Mouse (Mus musculus) cerebellum, adult 11 months (tissue): Measurements from ENCODE around the gene Tomt.

Source experiments
- DNase-seq: peaks from one replicate; pipeline ENCODE4 v3.0.0; 2022

Gene Tomt

GRCm38 (mm10) chr7:101900331-101901097, 5.6 kb downstream of the Tomt start:
- DNase-seq, result no peak

DNA sequence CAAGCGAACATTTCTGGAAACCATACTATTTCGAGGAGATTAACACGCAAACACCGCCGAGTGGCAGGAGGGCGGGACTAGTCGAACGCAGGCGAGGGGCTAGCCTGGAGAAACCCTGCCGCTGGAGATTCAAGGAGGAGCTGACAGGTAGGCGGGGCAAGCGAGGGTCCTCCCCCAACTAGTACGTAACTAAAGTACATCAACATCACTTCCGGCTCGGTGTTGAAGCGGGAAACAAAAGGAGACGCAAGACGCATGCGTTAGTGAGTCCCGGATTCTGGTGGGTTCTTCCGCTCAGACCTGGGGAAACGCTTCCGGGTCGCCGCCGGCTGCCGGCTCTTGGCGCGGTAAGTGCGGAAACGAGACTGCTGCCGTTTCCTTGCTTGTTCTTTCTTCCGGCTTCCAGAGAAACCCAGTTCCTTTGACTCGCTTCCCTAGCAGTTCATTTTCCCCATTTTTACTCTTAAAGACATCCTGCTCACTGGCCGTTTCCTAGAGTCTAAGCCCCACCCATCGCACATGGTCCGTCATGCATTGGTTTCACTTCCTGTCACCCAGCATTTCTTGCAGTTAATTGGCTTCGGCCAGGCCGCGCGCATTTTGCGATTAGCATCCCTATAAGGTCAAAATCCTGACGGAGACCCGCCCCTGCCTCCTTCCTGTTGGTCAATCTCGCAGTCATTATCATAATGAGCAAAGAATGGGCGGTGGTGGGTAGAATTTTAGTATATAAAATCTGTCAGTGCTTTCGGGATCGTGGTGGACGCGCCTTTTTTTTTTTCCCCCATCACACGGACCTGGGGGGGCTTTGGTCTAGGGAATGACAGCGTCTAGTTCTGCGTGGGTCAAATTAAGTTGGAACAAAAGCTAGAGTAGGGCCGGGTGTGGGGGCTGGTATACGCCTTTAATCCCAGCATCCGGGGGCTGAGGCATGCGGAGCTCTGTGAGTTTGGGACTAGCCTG, 9.8 kb downstream of the Tomt start:
- peak; percentile 96 for DNase-seq

DNA sequence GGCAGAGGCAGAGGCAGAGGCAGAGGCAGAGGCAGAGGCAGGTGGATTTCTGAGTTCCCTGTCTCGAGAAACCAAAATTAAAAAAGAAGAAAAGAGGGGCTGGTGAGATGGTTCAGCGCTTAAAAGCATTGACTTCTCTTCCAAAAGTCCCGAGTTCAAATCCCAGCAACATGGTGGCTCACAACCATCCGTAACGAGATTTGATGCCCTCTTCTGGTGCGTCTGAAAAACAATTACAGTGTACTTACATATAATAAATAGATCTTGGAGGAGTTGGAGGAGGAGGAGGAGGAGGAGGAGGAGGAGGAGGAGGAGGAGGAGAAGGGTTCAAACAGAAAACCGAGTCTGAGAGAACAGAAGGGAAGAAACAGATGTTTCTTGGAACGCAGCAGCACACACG, 10.5 kb downstream of the Tomt start:
- no peak for DNase-seq

DNA sequence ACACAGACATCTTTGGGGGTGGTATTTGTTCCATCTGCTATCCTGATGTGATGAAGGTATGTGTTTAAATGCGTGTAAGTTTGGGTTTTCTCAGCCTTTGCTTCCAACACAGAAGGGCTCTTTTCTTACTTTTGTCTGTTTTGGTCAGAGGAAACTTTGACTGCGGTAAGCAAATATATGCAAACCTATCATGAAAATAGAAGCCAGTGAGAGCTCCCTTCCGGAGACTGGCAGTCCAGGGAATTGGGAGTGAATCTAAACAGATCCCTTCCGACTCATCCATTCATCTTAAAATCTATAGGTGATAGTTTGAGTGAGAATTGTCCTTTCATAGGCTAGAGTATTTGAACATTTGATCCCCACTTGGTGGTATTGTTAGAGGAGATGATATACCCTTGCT, 17.7 kb downstream of the Tomt start:
- no peak for DNase-seq

- no peak for DNase-seq
Measured at GRCm38 (mm10) chr7:101886274-101886673, 19.9 kb downstream of the Tomt start.

DNA sequence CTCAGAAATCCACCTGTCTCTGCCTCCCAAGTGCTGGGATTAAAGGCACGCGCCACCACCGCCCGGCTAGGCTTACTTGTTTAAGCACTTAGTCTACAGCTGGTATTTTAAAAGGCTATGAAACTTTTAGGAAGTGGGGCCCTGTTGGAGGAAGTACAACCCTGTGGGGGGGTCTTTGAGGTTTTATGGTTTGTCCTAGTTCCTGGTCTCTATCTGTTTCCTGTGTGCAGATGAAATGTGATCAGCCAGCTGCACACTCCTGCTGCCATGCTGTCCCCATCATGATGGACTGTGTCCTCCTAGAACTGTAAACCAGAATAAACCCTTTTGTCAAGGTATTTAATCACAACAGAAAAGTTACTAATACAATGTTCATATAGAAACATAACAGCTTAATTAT, 22.0 kb downstream of the Tomt start:
- no peak for DNase-seq

DNA sequence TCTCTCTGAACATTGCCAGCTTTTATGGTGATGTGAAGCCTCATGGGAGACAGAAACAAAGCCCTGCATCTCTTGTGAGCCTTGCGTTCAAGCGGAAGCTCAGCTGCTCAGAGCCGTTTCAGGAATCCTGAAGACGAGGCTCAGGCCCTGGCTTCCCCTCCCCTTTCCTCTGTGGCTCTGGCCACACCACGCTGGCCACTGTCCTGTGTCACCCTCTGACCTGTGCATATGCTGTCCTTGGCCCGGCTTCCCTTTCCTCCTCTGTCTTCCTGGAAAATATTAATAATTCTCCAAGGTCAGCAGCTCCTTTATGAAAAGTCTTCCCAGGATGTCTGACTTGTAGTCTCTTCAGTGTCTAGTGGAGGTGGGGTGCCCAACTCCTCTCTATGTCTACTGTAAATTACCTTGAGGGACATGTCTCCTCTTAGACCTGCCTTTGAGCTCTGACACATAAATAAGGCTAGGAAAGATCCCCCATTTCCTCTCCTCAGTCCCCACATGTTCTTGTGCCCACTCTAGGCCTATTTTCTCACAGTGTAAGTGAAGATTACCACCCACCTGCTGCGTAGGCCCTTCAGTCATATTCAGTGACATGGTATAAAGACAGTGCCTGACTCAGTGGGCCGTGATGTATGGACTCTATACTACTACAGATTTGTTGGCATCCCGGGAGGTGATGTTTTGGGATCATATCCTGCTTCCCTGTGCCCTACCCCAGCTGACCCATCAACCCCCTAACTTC, 23.6 kb downstream of the Tomt start:
- DNase-seq, result no peak

DNA sequence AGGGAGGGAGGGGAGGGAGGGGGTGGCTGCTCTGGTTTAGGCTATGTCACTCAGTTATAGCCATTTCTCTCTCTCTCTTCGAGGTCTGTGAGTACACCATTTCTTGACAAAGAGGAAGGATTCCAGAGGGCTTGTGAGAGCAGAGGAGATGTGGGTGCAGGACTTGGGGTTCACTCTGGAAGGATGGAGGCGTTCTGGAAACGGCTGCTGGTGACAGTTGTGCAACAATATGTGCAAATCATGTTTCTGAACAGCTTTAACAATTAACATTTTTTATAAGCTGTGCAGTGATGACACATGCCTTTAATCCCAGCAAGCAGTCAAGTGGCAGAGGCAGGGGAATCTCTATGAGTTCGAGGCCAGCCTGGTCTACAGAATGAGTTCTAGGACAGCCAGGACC, 25.3 kb downstream of the Tomt start:
- no peak for DNase-seq

- DNase-seq, result no peak
Measured at GRCm38 (mm10) chr7:101875978-101876377, 30.2 kb downstream of the Tomt start.

GRCm38 (mm10) chr7:101871296-101871695, 34.9 kb downstream of the Tomt start:
- DNase-seq, result no peak

DNA sequence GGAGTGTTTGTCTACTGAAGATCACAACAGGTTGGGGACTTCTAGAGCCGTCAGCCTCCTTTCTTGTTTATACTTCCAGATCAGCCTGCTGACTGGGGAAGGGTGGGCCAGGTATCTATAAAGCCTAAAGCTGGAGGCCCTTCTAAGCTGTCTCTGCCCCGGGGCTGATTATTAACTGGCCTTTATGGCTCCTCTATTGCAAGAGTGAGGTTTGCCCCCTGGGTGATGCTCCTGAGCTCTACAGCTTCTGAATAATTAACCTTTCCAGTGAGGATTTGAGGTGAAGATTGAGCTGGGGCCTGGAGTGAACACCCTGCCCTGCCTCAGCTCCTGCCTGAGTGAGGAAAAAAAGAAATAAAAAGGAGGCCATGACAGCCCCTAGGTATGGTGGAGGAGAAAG, 35.5 kb downstream of the Tomt start, which contains the start of gene Folr1:
Folr1 (minus strand) TSS at position 160 of the 400 bp plus-strand sequence.
- DNase-seq, result no peak

- no peak for DNase-seq
Measured at GRCm38 (mm10) chr7:101869163-101869500, 37.0 kb downstream of the Tomt start.

GRCm38 (mm10) chr7:101868241-101869162, 37.7 kb downstream of the Tomt start:
- no peak for DNase-seq

DNA sequence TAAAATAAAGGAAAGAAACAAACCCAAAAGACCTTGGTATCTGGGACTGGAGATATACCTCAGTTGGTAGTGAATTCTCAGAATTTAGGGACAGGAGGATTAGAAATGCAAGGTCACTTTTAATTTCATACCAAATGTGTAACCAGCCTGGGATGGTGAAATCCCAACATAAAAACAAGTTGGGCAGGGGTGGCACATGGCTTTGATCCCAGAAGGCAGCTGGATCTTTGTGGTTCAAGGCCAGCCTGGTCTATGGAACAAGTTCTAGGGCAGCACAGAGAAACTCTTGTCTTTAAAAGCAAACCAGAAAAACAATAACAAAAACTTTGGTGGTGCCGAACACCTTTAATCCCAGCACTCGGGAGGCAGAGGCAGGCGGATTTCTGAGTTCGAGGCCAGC, 38.7 kb downstream of the Tomt start:
- DNase-seq, result no peak

- DNase-seq, result no peak
Measured at GRCm38 (mm10) chr7:101866491-101867265, 39.5 kb downstream of the Tomt start.

DNA sequence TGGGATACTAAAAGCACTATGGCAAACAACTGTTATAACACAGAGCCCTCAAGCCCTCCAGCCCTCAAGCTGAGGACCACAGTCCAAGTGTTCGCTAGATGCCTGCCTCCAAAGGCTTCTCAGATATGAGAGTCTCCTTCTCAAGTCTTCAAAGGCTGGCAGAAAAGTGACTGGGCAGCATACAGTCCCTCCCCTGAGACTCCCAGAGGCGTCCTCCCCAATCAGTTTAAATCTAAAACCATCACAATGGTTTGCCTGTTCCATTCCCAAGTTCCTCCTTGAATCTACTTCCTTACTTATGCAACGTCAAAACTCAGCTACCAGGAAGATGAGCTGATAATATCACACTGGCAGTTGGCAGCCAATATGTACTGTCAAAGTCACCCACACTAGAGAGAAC, 42.7 kb downstream of the Tomt start, which contains the start of gene Anapc15:
Anapc15 (plus strand) TSS at position 301 of the 400 bp plus-strand sequence.
- no peak for DNase-seq

DNA sequence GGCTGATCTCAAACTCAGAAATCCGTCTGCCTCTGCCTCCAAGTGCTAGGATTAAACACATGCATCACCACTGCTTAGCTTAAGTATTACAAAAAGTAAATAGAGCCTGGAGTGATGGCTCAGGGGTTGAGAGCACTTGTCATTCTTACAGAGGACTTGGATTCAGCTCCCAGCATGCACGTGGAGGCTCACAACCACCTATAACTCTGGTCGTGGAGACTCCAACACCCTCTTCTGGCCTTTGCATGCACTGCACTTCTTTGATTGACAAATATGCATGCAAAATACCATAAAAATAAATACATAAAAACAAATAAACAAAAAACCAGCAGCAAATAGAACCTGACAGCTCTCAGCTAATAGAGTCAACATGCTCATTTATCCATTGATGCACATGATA, 43.9 kb downstream of the Tomt start:
- DNase-seq, result no peak

- no peak for DNase-seq
Measured at GRCm38 (mm10) chr7:101860978-101861377, 45.2 kb downstream of the Tomt start.

DNA sequence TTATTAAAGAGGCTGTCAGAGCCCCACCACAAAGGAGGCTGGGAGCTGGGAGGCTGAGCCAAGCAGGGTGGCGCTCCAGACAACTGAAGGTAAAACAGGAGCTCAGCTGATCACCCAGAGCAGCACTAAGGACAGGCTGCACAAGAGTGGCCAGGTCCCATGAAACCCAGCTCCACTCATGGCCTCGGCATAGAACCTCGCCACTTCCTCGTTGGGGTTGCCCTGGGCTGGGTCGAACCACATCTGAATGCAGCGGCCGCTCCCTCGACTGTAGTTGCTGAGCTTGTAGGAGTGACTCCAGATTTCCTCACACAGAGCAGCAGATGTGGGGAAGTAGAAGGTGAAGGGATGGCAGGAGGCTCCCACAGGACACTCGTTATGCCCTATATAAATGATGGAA, 47.8 kb downstream of the Tomt start:
- no peak for DNase-seq

- no peak for DNase-seq
Measured at GRCm38 (mm10) chr7:101857094-101857493, 49.1 kb downstream of the Tomt start, which contains the start of gene Folr2. Folr2 (minus strand) TSS chr7:101857194.

DNA sequence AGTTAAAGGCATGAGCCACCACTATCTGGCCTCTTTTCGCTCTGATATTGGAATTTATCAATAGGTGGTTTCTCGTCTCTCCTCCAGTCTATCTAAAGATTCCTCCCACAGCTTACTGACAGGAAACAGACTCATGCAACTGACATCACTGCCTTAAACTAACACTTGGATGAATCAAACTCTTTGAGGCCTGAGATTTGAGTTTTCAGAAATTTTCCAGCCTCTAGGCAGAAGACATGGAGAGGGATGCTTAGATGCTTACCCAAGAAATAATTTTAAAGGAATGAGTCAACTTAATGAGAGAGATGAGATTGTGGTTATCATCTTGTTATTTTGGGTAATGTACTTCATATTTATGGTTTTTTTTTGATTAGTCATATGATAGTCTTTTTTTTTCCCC, 52.3 kb downstream of the Tomt start:
- DNase-seq, result no peak
